Mouse (Mus musculus) embryonic stem cell, embryonic (primary cell): ENCODE results near the gene Gng5.

Source experiments
- CTCF ChIA-PET, 4 experiments: fragments of 300-600 bp in 2 of 4; fragments of 350-600 bp in 2 of 4; sonication (Branson Sonifier 250); formaldehyde crosslinking; loops; one replicate each; lab custom pipeline; 2022; ENCODE audit warnings: inconsistent platforms in 2 of 4; lab: Charles Lee
- POLR2A ChIA-PET, 4 experiments: fragments of 300-600 bp in 2 of 4; fragments of 350-600 bp in 2 of 4; sonication (Branson Sonifier 250); formaldehyde crosslinking; loops; one replicate each; lab custom pipeline; 2022; ENCODE audit warnings: antibody characterized with exemption in 4 of 4, inconsistent platforms in 1 of 4; lab: Charles Lee

Gene Gng5

GRCm38 (mm10) chr3:146499431-146500002 is at the start of gene Gng5, which contains the start of gene Spata1:
Gng5 (plus strand) TSS chr3:146499807.
Spata1 (minus strand) TSS chr3:146499753.
- CTCF ChIA-PET = no interaction called here
- POLR2A ChIA-PET = interaction anchor here (0.7 to 6.2 kb wide), 18 partner anchors 9 to 416 kb away, joined by 3 to 137 read pairs (median 7); partner anchors contain the start of genes Rpf1 (in 3 of the 4) and Ttll7 (in 1 of the 4)

- ChIA-PET POLR2A (interaction anchor here in 2 of 4 experiments (0.6 to 1.6 kb wide), 9 partner anchors 23 to 269 kb away, joined by 3 to 5 read pairs (median 3); partner anchors contain the start of gene Rpf1 (in 1 of the 2)), CTCF (interaction anchor here in 1 of 4 experiments (0.9 kb wide), 1 partner anchor 416 kb away, joined by 3 read pairs; no protein-coding TSS in a partner anchor)
Measured at GRCm38 (mm10) chr3:146450371-146450841, 49.2 kb upstream of the Gng5 start.

GRCm38 (mm10) chr3:146451375-146451774 is 48.2 kb upstream of the Gng5 start:
- ChIA-PET CTCF (interaction anchor here in 1 of 4 experiments (0.6 to 0.8 kb wide), 2 partner anchors 11 to 35 kb away, joined by 3 read pairs; no protein-coding TSS in a partner anchor), POLR2A (interaction anchor here (0.5 to 1.6 kb wide), 12 partner anchors 9 to 111 kb away, joined by 3 to 5 read pairs (median 3); partner anchors contain the start of gene Rpf1 (in 1 of the 4))

- ChIA-PET POLR2A (interaction anchor here in 3 of 4 experiments (0.7 to 1.4 kb wide), 4 partner anchors 9 to 521 kb away, joined by 3 to 5 read pairs (median 3); no protein-coding TSS in a partner anchor), CTCF (interaction anchor here in 2 of 4 experiments (0.6 to 1.2 kb wide), 4 partner anchors 9 to 241 kb away, joined by 3 to 7 read pairs (median 3); no protein-coding TSS in a partner anchor)
Measured at GRCm38 (mm10) chr3:146462939-146463338, 36.7 kb upstream of the Gng5 start.

- POLR2A ChIA-PET = interaction anchor here in 1 of 4 experiments (0.7 to 1.4 kb wide), 5 partner anchors 10 to 51 kb away, joined by 3 to 6 read pairs (median 3); no protein-coding TSS in a partner anchor
- CTCF ChIA-PET = interaction anchor here in 2 of 4 experiments (0.7 kb wide), 2 partner anchors 18 to 59 kb away, joined by 3 to 8 read pairs; no protein-coding TSS in a partner anchor
Measured at GRCm38 (mm10) chr3:146469226-146469625, 30.4 kb upstream of the Gng5 start.

GRCm38 (mm10) chr3:146472657-146473056 is 26.9 kb upstream of the Gng5 start:
- CTCF ChIA-PET = interaction anchor here in 3 of 4 experiments (0.6 to 2.3 kb wide), 4 partner anchors 10 to 41 kb away, joined by 3 to 12 read pairs (median 6); no protein-coding TSS in a partner anchor
- POLR2A ChIA-PET = interaction anchor here in 1 of 4 experiments (1.0 to 2.0 kb wide), 2 partner anchors 9 to 27 kb away, joined by 3 to 5 read pairs; partner anchors contain the start of gene Gng5

GRCm38 (mm10) chr3:146473741-146474140 is 25.9 kb upstream of the Gng5 start:
- CTCF ChIA-PET = no interaction called here

GRCm38 (mm10) chr3:146474428-146474827 is 25.2 kb upstream of the Gng5 start:
- POLR2A ChIA-PET = interaction anchor here in 2 of 4 experiments (0.9 to 1.6 kb wide), 4 partner anchors 11 to 47 kb away, joined by 3 to 5 read pairs (median 3); partner anchors contain the start of genes Gng5 (in 1 of the 2) and Rpf1 (in 1 of the 2)
- CTCF ChIA-PET = interaction anchor here in 1 of 4 experiments (0.6 to 1.2 kb wide), 2 partner anchors 239 to 440 kb away, joined by 3 read pairs; no protein-coding TSS in a partner anchor

More at GRCm38 (mm10) chr3:146473741-146474140, 25.9 kb upstream of the Gng5 start:
- POLR2A ChIA-PET = interaction anchor here in 1 of 4 experiments (1.1 to 1.6 kb wide), 2 partner anchors 23 to 27 kb away, joined by 3 to 5 read pairs; partner anchors contain the start of gene Gng5

GRCm38 (mm10) chr3:146482044-146482443 is 17.6 kb upstream of the Gng5 start:
- ChIA-PET CTCF (no interaction called here), POLR2A (no interaction called here)

GRCm38 (mm10) chr3:146486464-146486863 is 13.1 kb upstream of the Gng5 start:
- ChIA-PET CTCF (interaction anchor here in 3 of 4 experiments (0.6 to 1.3 kb wide), 8 partner anchors 17 to 460 kb away, joined by 3 to 8 read pairs (median 4); no protein-coding TSS in a partner anchor), POLR2A (interaction anchor here in 2 of 4 experiments (0.6 to 1.7 kb wide), 3 partner anchors 14 to 281 kb away, joined by 4 to 6 read pairs (median 5); no protein-coding TSS in a partner anchor)

GRCm38 (mm10) chr3:146494941-146495340 is 4.7 kb upstream of the Gng5 start:
- ChIA-PET CTCF (no interaction called here), POLR2A (interaction anchor here in 1 of 4 experiments (1.1 to 1.8 kb wide), 2 partner anchors 19 to 26 kb away, joined by 3 to 7 read pairs; partner anchors contain the start of gene Rpf1)

- CTCF ChIA-PET = no interaction called here
- POLR2A ChIA-PET = interaction anchor here (0.7 to 6.2 kb wide), 9 partner anchors 10 to 416 kb away, joined by 3 to 137 read pairs (median 9); partner anchors contain the start of gene Rpf1 (in 3 of the 4)
Measured at GRCm38 (mm10) chr3:146498989-146499388, 618 bp upstream of the Gng5 start.

- ChIA-PET CTCF (interaction anchor here in 1 of 4 experiments (0.5 kb wide), 1 partner anchor 1088 kb away, joined by 3 read pairs; no protein-coding TSS in a partner anchor), POLR2A (interaction anchor here (0.7 to 6.2 kb wide), 27 partner anchors 9 to 892 kb away, joined by 3 to 137 read pairs (median 5); partner anchors contain the start of genes Rpf1 (in 4 of the 4) and Ttll7 (in 2 of the 4))
Measured at GRCm38 (mm10) chr3:146500003-146500809, 599 bp downstream of the Gng5 start.

GRCm38 (mm10) chr3:146500810-146501201 is 1.2 kb downstream of the Gng5 start:
- ChIA-PET POLR2A (interaction anchor here (0.7 to 6.2 kb wide), 28 partner anchors 8 to 892 kb away, joined by 3 to 137 read pairs (median 5); partner anchors contain the start of genes Rpf1 (in 4 of the 4) and Ttll7 (in 2 of the 4)), CTCF (interaction anchor here in 1 of 4 experiments (1.5 kb wide), 1 partner anchor 414 kb away, joined by 4 read pairs; no protein-coding TSS in a partner anchor)

- POLR2A ChIA-PET = interaction anchor here (0.6 to 6.2 kb wide), 13 partner anchors 11 to 490 kb away, joined by 3 to 137 read pairs (median 8); partner anchors contain the start of genes Rpf1 (in 3 of the 4) and Ssx2ip (in 1 of the 4)
- CTCF ChIA-PET = interaction anchor here in 1 of 4 experiments (1.5 kb wide), 1 partner anchor 413 kb away, joined by 4 read pairs; no protein-coding TSS in a partner anchor
Measured at GRCm38 (mm10) chr3:146501601-146502123, 2.1 kb downstream of the Gng5 start.

GRCm38 (mm10) chr3:146506711-146507110 is 7.1 kb downstream of the Gng5 start:
- POLR2A ChIA-PET = interaction anchor here in 2 of 4 experiments (1.0 to 2.0 kb wide), 7 partner anchors 9 to 218 kb away, joined by 3 to 12 read pairs (median 3); partner anchors contain the start of gene Rpf1 (in 1 of the 2)
- CTCF ChIA-PET = no interaction called here
